Mouse (Mus musculus) midbrain, embryonic 15.5 days (tissue): ENCODE data around the gene Rap1gds1. TPM values are rescaled to one million over a fixed set of nuclear protein-coding genes. Genes with fewer than 3 reads are reported as not detected.
A peak's percentile ranks its signal among the peaks of the same experiment; 100 is the strongest.

ENCODE experiments used
- ATAC-seq: fragments of 200-750 bp; cut with Nextera tagmentation; replicated peaks from 2 replicates; pipeline ENCODE4 v1.8.0; 2017; ENCODE audit warnings: moderate TSS enrichment
- H3K27ac ChIP-seq: fragments of 300-500 bp; sonication (generic); 2 replicates; pipeline ENCODE4 v1.5.1; 2015; ENCODE audit warnings: mild to moderate bottlenecking, inconsistent platforms
- H3K27me3 ChIP-seq: fragments of 300-500 bp; sonication (generic); replicated peaks from 2 replicates; pipeline ENCODE4 v1.6.1; 2015; ENCODE audit warnings: inconsistent platforms
- H3K36me3 ChIP-seq: fragments of 300-500 bp; sonication (generic); replicated peaks from 2 replicates; pipeline ENCODE4 v1.6.1; 2015; ENCODE audit warnings: inconsistent platforms
- H3K4me1 ChIP-seq: fragments of 300-500 bp; sonication (generic); 2 replicates; pipeline ENCODE4 v1.6.1; 2015; ENCODE audit warnings: inconsistent platforms
- H3K4me2 ChIP-seq: fragments of 300-500 bp; sonication (generic); 2 replicates; pipeline ENCODE4 v1.6.1; 2015; ENCODE audit warnings: inconsistent platforms, mild to moderate bottlenecking, moderate library complexity
- H3K4me3 ChIP-seq: fragments of 300-500 bp; sonication (generic); 2 replicates; pipeline ENCODE4 v1.5.1; 2015; ENCODE audit warnings: mild to moderate bottlenecking, inconsistent platforms
- H3K9ac ChIP-seq: fragments of 300-500 bp; sonication (generic); 2 replicates; pipeline ENCODE4 v1.6.1; 2015; ENCODE audit warnings: mild to moderate bottlenecking, inconsistent platforms
- H3K9me3 ChIP-seq: fragments of 300-500 bp; sonication (generic); 2 replicates; pipeline ENCODE4 v1.6.1; 2016; ENCODE audit warnings: inconsistent platforms
- WGBS: fragments of 180-500 bp; shearing (Covaris S2); methylation state at CpG from one replicate; pipeline ENCODE4 v1.1.7; 2015; ENCODE audit warnings: mixed read lengths; 5-methylcytosine and 5-hydroxymethylcytosine counted together
- polyA plus RNA-seq: library from polyadenylated mRNA; unstranded; fragments of >200 nt; fragmentation: Nextera tagmentation; extraction: Ambion mirVana; gene quantifications from 2 replicates; pipeline ENCODE4 v1.2.1, GENCODE M21; 2015

Gene Rap1gds1
- polyA plus RNA-seq, 1 experiment from 2014 or later: 70.6 TPM

DNA sequence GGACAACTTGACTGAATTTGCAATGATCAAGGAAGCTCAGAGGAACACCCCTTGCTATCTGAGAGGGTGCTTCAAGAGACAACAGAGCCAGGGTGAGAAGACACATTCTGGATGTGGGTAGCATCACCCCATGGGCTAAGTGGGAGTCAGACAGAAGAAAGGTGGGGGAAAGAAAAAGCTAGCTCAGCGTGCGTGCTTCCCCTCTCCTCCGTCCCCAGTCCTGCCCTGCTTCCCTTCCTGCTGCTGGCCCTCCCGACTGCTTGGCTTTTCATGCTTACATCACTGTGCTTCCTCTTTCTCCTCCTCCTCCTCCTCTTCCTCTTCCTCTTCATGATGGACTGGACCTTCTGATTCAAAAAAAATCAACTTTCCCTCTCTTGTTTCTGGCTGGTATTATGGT lies 33.1 kb downstream of the Rap1gds1 start:
- 92% methylated on average over 4 of the region's 4 CpGs for WGBS
- Histone ChIP-seq H3K27me3 (no peaks in the 10 kb centered on the region), H3K9me3 (no peaks in the 10 kb centered on the region), H3K9ac (no peak overlapping the region), H3K4me3 (no peak overlapping the region), H3K36me3 (no peaks in the 10 kb centered on the region), H3K4me2 (no peak overlapping the region), H3K27ac (no peak overlapping the region), H3K4me1 (no peaks in the 10 kb centered on the region)
- ATAC-seq: no peak

DNA sequence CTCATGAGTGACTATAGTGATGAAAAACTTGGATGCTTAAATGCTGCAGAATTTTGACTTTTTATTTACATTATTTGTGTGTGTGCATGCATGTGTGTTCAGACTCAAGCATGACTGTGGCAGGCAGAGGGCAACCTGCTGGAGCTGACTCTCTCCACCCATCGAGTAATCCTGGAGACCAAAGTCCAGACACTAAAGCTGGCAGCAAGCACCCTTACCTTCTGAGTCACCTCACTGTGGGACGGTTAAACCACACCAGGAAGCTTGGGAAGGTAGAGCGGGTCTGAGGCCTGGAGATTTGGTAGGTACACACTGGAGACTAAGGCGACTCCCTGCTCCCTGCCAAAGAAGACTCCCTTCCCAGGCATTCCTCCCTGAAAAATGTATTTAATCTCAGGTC lies 38.0 kb downstream of the Rap1gds1 start:
- ATAC-seq: no peak
- H3K4me3 ChIP-seq: no peak overlapping the region
- no peaks in the 10 kb centered on the region for H3K27me3 ChIP-seq
- 96% methylated on average over 4 of the region's 4 CpGs for WGBS
- no peak overlapping the region for H3K4me2 ChIP-seq
- no peaks in the 10 kb centered on the region for H3K4me1 ChIP-seq
- H3K9me3 ChIP-seq: no peaks in the 10 kb centered on the region
- H3K27ac ChIP-seq: no peak overlapping the region
- no peaks in the 10 kb centered on the region for H3K36me3 ChIP-seq
- H3K9ac ChIP-seq: no peak overlapping the region

DNA sequence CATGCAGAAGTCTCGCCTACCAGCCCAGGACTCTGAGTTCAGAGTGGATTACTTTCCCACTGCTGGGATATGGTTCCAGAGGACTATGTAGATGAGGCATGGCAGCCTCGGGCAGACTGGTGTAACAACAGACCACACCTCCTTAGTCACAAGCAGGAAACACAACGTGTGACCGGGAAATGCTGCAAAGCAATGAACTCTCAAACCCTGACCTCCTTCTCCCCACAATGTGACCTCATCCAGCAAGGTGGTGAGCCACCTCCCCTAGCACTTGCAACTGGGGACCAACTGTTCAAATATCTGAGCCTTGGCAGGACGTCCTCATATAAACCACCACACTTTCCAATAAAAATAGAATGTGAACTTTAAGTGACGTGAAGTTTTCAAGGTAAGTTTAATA lies 41.8 kb downstream of the Rap1gds1 start:
- Histone ChIP-seq H3K4me2 (no peak overlapping the region), H3K4me1 (0 out of 2 replicates have a peak, but pooled peaks cover 3% of the 10 kb centered on the region), H3K27me3 (no peaks in the 10 kb centered on the region), H3K4me3 (no peak overlapping the region), H3K27ac (no peak overlapping the region), H3K36me3 (no peaks in the 10 kb centered on the region), H3K9me3 (no peaks in the 10 kb centered on the region), H3K9ac (no peak overlapping the region)
- WGBS: 92% methylated on average over 6 of the region's 6 CpGs
- no peak for ATAC-seq

DNA sequence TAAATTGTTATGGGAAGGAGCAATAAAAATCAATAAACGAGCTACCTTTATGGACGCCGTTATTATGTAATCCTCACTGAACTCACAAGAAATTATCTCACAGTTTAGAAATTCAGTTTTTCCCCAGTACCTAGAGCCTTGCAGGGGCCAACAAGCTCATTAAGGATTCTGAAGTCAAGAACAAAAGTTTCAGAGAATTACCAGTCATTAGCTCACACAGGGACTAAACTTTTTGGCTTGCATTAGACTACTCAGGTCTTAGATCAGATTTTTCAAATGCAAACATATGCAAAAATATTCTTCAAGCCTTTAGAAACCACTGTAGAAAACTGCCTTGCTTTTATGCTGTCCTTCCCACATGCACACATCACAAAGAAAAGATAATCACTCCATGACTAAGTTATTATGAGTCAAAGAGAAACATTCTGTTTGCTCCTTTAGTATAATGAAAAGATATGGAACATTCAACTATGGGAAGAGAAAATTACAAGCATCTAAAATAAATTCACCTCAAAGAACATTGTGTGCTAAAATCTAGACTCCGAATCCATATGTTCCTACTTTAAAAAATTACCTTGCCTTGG lies 44.3 kb downstream of the Rap1gds1 start:
- Histone ChIP-seq H3K9ac (no peak overlapping the region), H3K27me3 (no peaks in the 10 kb centered on the region), H3K4me2 (no peak overlapping the region), H3K4me3 (no peak overlapping the region), H3K4me1 (0 out of 2 replicates have a peak, but pooled peaks cover 3% of the 10 kb centered on the region), H3K36me3 (no peaks in the 10 kb centered on the region), H3K9me3 (no peaks in the 10 kb centered on the region), H3K27ac (no peak overlapping the region)
- no peak for ATAC-seq
- WGBS: 80% methylated on average over 4 of the region's 4 CpGs

DNA sequence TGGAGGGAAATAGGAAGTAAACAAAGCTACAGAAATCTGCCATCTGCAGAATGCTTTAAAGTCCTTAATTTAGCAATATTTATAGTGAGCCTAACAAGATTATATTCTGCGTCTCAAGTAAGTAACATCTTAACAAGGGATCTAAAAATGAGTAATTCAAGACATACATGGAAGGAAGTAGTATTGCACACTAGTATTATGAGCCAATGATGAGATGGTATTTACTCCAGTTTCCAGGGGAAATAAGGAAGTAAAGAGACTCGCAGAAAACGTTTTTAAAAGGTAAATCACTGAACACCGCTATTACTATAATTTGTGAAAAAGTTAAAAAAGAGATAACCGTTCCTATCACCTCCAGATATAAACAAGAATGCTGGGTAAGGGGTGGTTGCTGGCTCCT lies 49.9 kb downstream of the Rap1gds1 start:
- ATAC-seq: no peak
- WGBS: 88% methylated on average over 5 of the region's 5 CpGs
- Histone ChIP-seq H3K9ac (no peak overlapping the region), H3K27me3 (no peaks in the 10 kb centered on the region), H3K36me3 (no peaks in the 10 kb centered on the region), H3K4me1 (peaks cover 11% of the 10 kb centered on the region), H3K27ac (no peak overlapping the region), H3K4me2 (no peak overlapping the region), H3K9me3 (no peaks in the 10 kb centered on the region), H3K4me3 (no peak overlapping the region)

DNA sequence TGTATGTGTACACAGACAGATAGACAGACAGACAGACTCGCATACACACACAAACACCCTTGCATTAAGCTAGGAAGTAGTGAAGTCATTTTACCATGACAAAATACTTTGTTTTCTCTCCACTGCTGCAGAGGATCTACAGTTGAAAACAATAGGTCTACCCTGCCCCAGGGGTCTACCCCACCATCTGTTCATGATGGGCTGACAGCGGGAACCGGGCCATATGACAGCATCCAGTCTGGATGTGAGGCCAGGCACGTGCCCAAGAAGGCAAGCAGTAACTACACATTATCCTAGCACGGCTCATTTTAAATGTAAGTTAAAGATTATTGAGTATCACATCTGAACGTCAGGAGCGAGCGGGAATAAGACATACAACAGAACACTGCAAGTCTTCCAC lies 51.4 kb downstream of the Rap1gds1 start:
- H3K27me3 ChIP-seq: no peaks in the 10 kb centered on the region
- ATAC-seq: peak; percentile 89
- no peaks in the 10 kb centered on the region for H3K36me3 ChIP-seq
- H3K4me1 ChIP-seq: peaks cover 11% of the 10 kb centered on the region
- no peak overlapping the region for H3K4me3 ChIP-seq
- H3K9ac ChIP-seq: no peak overlapping the region
- WGBS: 34% methylated on average over 8 of the region's 8 CpGs
- H3K27ac ChIP-seq: no peak overlapping the region
- no peak overlapping the region for H3K4me2 ChIP-seq
- no peaks in the 10 kb centered on the region for H3K9me3 ChIP-seq

DNA sequence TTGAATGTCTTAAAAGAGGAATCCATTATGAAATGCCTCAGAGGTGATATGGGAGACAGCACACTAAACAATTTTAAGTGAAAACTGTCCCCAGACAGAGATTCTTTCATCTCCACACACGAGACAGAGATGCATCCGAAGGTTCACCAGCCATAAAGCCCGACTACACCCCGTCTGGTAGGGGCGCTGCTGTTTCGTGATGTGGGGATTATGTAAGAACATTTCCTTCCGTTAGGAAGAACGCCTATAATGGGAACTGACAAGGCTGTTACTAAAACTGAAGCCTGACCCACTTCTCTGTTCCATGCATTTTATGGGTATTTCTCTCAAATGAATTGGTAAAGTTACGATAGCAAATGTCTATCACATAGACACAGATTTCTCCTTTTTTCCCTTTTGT lies 62.6 kb downstream of the Rap1gds1 start:
- Histone ChIP-seq H3K9ac (no peak overlapping the region), H3K9me3 (no peaks in the 10 kb centered on the region), H3K27me3 (no peaks in the 10 kb centered on the region), H3K4me3 (no peak overlapping the region), H3K4me1 (no peaks in the 10 kb centered on the region), H3K36me3 (0 out of 2 replicates have a peak, but pooled peaks cover 4% of the 10 kb centered on the region), H3K4me2 (no peak overlapping the region), H3K27ac (no peak overlapping the region)
- no peak for ATAC-seq
- 84% methylated on average over 9 of the region's 9 CpGs for WGBS

DNA sequence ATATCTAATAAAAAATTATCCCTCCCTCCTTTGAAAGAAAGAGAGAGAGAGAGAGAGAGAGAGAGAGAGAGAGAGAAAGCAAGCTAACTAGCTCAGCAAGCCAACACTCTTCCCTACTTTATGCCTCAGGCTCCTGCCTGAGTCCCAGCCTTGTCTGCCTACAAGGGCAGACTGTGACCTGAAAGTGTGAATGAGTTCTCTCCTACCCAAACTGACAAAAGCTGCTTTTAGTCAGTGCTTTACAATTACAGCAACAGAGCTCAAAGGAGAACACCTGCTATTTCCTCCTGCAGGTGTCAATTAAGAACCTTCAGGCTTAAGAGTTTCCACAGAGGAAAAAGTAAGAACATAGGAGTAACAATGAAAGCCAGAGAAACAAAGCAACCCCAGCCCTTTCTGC lies 69.3 kb downstream of the Rap1gds1 start:
- no peaks in the 10 kb centered on the region for H3K4me1 ChIP-seq
- H3K27me3 ChIP-seq: no peaks in the 10 kb centered on the region
- H3K9me3 ChIP-seq: no peaks in the 10 kb centered on the region
- H3K4me3 ChIP-seq: no peak overlapping the region
- H3K27ac ChIP-seq: no peak overlapping the region
- H3K4me2 ChIP-seq: no peak overlapping the region
- H3K9ac ChIP-seq: no peak overlapping the region
- no peak for ATAC-seq
- H3K36me3 ChIP-seq: no peaks in the 10 kb centered on the region

DNA sequence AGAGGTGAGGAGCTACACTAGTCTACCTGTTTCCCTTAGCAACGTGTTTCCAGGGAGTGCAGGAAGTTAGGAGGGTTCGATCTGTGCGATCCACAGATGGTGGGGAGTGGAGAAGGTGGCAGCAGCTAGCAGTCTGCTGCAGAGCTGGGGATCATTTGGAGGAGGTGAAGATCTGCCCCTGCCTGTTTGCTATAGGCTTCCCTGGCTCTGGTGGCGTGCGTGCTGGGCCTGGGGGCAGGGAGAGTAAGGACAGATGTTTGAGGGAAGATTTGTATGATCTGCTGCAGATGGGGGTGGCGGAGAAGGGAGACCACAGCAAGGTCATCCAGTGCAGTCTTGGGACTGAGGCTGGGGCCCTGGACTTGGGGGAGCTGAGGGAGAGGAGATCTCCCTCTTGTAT lies 72.2 kb downstream of the Rap1gds1 start:
- WGBS: 91% methylated on average over 6 of the region's 6 CpGs
- no peak overlapping the region for H3K4me3 ChIP-seq
- H3K27me3 ChIP-seq: no peaks in the 10 kb centered on the region
- no peak overlapping the region for H3K27ac ChIP-seq
- no peak overlapping the region for H3K4me2 ChIP-seq
- H3K4me1 ChIP-seq: 0 out of 2 replicates have a peak, but pooled peaks cover 3% of the 10 kb centered on the region
- ATAC-seq: no peak
- H3K36me3 ChIP-seq: no peaks in the 10 kb centered on the region
- H3K9me3 ChIP-seq: no peaks in the 10 kb centered on the region
- no peak overlapping the region for H3K9ac ChIP-seq

DNA sequence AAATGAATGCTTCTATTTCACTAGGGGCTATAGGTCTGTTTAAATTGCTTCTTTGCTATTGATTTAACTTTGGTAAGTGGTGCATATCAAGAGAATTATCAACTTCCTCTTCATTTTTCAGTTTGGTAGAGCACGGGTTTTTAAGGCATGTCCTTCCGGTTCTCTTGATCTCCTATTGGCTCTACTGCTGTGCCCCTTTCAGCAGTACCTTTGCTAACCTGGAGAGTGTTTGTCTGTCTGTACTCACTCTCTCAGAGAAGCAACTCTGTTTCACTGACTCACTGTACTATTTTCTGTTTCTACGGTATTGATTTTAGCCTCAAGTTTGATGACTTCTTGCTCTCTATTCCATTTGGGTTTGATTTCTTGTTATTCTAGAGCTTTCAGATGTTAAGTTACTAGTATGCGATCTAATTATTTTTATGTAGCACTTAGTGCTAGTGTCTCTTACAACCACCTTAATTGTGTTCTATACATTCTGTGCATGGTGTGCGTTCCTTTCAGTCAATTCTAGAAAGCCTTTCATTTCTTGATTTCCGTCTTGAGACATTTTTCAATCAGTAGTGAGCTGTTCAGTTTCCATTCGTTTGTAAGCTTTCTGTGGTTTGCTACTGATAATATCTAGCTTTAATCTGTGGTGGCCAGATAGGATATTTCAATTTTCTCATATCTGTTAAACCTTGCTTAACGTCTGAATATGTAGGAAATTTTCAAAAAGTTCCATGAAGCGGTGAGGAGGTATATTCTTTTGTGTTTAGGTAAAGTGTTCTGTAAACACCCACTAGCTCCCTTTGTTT lies 74.7 kb downstream of the Rap1gds1 start:
- WGBS: 82% methylated on average over 9 of the region's 9 CpGs
- Histone ChIP-seq H3K9ac (no peak overlapping the region), H3K4me3 (no peak overlapping the region), H3K9me3 (no peaks in the 10 kb centered on the region), H3K36me3 (no peaks in the 10 kb centered on the region), H3K4me1 (0 out of 2 replicates have a peak, but pooled peaks cover 3% of the 10 kb centered on the region), H3K27ac (peak overlapping the region; percentile 3; the same call in 1 of the 2 replicates), H3K4me2 (no peak overlapping the region), H3K27me3 (no peaks in the 10 kb centered on the region)
- no peak for ATAC-seq

DNA sequence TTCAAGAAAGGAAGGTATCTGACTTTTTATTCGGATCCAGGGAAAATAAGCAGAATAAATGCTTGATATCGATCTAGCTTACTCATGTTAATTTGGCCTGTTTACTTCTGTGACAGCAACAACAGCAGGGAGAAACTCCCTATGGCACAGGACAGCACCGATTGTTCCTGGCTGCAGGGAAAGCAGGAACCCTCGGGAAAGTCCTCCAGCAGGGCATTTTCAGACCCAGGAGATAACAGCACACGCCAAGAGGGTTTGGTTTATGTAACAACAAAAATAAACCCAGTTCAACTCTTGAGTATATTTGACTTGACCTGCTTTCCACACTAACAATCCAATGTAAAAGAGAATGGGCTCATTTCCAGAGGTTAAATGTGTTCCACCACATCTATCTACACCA lies 81.5 kb downstream of the Rap1gds1 start:
- H3K27me3 ChIP-seq: no peaks in the 10 kb centered on the region
- WGBS: 69% methylated on average over 5 of the region's 5 CpGs
- H3K27ac ChIP-seq: no peak overlapping the region
- H3K9me3 ChIP-seq: no peaks in the 10 kb centered on the region
- no peak for ATAC-seq
- no peak overlapping the region for H3K4me3 ChIP-seq
- no peak overlapping the region for H3K9ac ChIP-seq
- H3K4me1 ChIP-seq: no peaks in the 10 kb centered on the region
- H3K36me3 ChIP-seq: no peaks in the 10 kb centered on the region
- H3K4me2 ChIP-seq: no peak overlapping the region

DNA sequence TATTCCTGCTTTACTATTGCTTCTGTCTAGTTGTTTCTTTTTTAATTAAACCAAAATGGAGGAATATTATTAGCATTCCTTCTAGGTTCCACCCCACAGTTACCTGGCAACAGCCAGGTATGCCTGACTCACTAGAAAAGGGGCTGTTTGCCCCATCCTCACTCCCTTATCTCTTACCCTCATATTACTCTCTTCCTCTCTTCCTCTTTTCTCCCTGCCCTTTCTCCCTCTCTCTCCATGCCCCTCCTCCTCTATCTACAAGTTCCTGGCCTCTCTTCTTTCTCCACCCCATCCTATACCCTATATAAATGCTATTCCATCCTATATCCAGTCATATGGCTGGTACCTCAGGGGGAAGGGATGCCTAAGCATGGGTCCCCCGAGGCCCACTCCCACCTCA lies 83.6 kb downstream of the Rap1gds1 start:
- 96% methylated on average over 1 of the region's 1 CpGs for WGBS
- Histone ChIP-seq H3K27ac (no peak overlapping the region), H3K9me3 (no peaks in the 10 kb centered on the region), H3K4me1 (no peaks in the 10 kb centered on the region), H3K36me3 (no peaks in the 10 kb centered on the region), H3K27me3 (no peaks in the 10 kb centered on the region), H3K4me3 (no peak overlapping the region), H3K4me2 (no peak overlapping the region), H3K9ac (no peak overlapping the region)
- ATAC-seq: no peak

DNA sequence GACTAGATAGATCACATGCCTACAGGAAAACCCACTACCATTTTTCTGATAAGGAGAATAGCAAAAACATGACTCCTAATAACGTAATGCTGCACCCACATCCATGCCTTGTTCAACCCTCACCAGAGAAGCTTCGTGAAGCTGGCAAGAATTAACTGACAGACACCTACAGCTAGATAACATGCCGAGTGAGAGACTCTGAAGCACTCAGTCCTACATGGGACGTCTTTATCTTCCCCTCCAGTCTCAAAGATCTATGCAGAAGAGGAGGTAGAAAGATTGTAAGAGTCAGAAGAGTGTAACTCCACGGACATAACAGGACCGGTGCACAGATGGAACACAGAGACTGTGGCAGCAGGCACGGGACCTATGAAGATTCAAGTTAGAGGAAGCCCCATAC lies 85.9 kb downstream of the Rap1gds1 start:
- ATAC-seq: no peak
- Histone ChIP-seq H3K9ac (no peak overlapping the region), H3K27me3 (no peaks in the 10 kb centered on the region), H3K27ac (no peak overlapping the region), H3K9me3 (no peaks in the 10 kb centered on the region), H3K4me3 (no peak overlapping the region), H3K36me3 (no peaks in the 10 kb centered on the region), H3K4me1 (no peaks in the 10 kb centered on the region), H3K4me2 (no peak overlapping the region)
- over 99% methylated on average over 7 of the region's 7 CpGs for WGBS
